Mouse (Mus musculus) spleen, postnatal 36 days (tissue): ENCODE results near the gene Cacna1c.
A peak's percentile ranks its signal among the peaks of the same experiment; 100 is the strongest.

Experiments used
- DNase-seq, 2 experiments: peaks; one replicate each; pipeline ENCODE4 v3.0.0; 2022; ENCODE audit warnings: low spot score in 2 of 2, mixed read lengths in 1 of 2

The Cacna1c gene

DNA sequence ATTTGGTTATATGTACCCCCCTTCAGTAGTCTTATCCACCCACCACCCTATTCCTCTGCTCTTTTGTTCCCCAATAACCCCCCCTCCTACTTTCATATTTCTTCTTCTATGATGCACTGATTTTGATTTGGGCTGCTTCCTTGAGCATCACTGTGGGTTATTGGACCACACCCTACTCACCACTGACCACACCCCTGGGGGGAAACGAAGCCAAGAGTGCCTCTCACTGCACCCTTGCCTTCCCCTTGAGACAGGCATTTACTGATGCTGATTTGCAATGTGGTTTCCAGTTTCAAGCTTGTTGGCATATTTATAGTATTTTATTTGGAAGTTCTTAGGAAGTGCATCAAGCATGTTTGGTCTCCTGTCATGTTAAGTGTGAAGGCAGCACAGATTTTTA is 337.8 kb downstream of the Cacna1c start:
- DNase-seq = no peak

DNA sequence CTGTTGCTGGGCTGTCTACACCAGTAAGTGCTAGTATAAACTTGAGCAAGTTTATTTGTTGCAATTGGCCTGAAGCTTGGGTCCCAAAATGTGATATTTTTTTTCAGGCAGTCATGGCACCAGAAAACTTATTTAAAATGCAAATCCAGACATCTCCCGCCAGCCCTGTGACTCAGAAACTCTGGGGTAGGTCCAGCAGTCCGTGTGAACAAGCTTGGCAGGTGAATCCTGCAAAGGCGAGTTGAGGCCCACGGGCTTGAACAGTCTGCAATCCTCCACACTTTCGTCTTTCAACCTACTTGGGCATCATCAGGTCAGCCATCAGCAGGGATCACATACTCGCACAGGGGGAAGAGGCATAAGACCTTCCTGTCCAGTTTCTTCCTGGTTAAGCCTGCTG is 344.1 kb downstream of the Cacna1c start:
- no peak for DNase-seq

DNA sequence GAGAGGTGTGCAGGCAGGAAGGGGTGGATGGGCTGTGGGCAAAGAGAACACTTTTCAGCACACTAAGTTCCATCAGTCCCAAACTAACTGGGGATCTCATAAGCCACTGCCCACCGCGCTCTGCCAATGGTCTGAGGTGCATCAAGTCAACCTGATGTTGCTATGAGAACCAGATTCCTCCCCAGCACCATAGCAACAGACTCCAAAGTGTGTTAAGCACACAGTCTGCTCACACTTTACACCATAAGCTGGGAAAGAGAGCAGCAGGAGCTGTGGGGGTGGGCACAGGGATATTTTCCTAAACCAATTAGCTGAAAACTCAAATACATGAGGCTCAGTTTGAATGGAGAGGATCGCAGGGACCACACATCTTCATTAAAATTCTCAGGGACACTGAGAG is 345.1 kb downstream of the Cacna1c start:
- DNase-seq = no peak

DNA sequence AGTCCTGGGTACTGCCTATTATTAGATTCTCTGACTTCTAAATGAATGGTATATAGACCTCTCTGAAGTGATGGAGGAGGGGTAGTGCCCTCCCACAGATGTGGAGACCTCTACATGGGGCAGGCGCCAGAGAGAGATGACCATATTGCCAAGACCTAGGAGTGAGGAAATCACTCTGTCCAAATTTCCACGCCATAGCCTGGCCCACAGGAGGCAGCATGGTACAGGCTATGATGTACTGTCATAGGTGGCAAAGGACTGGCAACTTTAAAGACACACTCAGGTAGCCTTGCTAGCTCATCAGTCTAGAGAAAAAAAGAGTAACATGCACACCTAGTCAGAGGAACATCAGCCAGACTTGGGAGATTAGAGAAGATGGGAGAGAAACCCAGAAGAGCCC is 347.6 kb downstream of the Cacna1c start:
- no peak for DNase-seq

DNA sequence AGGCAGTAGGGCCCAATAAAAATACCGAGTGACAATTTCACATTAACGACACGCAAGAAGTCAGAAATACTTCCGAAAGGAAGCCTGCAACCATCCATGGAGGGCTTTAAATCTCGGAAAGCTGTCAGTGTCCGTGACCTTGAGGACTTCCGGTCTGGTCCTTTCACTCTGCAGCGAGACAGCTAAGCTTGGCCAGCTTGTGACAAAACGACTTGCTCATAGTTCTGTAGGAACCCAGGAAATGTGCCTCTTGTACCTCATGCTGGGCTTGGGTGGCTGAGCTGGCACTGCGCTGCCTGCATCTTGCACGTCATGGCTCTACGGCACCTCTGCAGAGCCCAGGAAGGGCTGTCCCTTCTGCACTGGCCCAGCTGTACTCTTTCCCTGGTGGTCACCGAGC is 348.5 kb downstream of the Cacna1c start:
- no peak for DNase-seq

DNA sequence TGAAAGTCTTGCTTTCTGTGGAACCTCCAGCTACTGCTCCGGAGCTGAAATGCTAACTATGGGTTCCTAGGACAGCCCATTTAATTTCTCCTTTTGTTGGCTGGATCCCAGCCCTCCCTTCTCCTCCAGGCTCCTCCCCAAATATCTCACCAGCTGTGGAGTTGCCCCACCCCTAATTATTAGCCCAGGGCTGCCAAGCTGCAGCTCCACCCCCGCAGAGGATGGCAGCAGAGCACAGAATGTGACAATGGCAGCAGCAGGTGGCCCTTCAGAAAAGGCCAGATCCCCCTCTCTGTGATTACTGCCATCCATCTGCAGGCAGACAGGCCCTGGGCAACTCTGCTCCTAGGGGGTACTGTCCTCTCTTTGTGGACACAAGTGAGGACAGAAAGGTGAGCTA is 350.4 kb downstream of the Cacna1c start:
- DNase-seq = peak in 1 of 2 experiments; percentile 4

DNA sequence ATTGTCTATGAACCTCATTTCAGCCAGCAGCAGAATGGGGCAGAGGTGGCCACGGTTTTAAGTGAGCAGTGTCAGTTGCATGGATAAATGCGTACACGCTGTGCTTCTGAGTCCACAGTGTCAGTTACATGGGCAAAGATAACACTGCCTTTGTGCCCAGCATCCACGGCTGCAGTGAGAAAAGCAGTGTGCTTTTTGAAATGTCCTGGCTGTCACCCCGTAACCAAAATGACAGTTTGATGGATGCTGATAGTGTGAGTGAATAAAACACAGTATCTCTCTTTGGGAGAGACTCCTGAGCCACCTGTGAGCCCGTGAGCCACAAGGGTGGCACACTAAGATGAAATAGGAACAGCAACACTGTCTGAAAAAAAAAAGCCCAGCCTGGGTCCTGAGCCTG is 351.0 kb downstream of the Cacna1c start:
- DNase-seq = no peak

DNA sequence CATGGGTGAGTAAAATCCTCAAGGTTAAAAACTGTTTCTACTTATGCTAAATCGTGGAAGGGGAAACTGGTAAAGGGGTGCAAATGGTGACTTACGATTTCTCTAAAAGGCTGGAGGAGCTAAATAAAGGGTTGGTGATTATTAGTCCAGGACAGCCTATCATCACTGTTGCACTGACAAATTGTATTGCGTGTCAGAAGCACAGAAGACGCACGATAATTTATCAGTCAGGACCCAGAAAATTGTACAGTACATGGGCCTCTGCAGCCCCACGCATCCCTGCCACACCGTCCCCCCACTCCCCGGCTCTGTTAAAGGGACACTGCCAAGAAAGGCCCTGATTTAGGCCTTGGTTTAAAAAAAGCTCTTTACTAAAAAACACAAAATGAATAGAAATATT is 352.7 kb downstream of the Cacna1c start:
- no peak for DNase-seq

DNA sequence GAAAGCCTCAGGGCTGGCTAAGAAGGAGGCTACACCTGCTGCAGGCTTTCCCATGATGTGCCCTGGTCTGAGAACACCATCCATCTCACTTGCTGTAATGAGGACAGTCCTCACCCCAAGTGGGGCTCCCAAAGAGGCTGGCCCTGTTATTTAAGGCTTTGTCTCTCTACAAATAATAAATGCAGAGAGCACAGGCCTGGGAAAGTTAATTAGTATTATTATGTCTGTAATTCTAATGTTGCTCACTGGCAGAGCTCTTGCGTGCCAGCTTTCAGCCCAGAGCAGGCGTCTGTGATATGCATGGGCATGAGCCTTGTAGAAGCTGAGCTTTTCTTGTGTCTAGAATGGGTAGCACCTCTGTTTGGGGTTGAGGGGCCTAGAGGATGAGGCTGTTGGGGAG is 354.3 kb downstream of the Cacna1c start:
- no peak for DNase-seq

DNA sequence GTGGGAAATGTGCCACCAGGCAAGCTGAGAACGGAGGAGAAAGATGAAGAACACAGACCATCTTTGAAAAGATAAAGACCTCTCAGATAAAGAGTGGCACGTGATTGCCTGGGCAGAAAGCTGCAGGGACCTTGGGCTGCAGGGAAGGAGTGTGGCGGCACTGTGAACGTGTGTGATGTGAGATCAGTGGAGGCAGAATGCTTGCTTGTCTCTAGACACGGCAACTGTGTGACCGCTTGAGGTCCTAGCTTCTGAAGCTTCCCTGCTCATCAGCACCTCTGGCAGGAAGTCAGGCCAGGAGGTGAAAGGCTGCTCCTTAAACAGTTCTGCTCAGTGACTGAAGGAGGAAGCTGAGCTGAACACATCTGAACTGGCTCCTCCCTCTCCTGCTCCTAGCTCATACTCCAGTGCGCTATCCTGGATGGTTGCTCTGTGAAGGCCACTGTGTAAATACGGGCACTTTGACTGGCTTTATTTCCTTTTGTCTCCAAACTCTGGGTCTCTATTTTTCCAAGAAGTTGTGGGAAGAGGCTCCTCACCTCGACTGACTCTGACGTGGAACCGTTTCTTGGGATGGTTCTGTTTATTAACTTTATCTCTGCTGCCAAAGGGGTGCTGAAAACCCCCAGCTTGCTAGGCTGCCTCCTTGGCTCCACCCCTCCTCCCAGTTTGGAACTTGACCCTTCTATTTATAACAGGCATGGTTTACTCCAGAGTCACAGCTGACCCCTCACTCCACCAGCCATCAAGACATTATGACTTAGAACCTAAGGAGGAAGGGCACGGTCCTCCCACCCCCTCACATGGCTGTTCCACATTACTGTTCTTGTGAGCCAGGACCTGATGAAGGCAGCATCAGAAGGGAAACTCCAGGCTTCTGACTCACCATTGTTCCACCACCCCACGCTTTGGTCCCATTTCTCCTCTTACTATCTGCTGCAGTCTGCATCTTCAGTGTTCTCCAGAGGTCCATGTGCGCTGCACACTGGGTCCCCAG is 357.0 kb downstream of the Cacna1c start:
- no peak for DNase-seq

DNA sequence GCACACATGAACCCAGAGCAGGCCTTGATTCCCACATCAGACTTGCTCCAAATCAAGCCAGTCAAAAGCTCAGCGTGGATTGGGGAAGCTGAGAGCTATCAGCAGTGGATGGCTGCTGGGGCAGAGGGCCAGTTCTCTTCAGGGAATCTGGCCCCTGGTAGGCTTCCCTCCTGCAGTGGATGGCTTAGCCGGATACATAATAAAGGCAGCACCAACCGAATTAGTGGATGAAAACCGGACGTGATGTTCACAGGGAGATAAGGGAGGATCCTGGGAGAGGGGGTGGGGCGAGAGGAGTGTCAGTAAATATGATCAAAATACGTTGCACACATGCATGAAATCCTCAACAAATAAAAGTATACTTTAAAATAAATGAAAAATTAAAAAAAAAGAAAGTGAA is 359.5 kb downstream of the Cacna1c start:
- DNase-seq = no peak

DNA sequence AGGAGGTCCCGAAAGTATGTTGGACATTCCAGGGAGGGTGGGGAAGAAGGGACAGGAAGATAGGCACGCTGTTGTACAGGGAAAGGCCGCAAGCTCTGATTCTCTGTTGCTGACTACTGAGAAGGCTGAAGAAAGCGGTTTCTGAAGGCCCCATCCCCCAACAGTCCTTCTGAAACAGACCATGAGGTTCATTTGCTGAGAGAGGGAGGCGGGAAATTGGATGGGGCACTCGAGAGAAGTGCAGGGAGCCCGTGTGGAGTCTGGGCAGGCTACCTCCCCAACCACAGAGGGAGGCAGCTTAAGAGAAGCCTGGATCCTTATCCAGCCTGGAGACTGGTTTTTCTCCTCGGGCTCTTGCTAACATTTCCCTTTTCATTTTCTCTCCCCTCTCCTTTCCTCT is 362.2 kb downstream of the Cacna1c start:
- DNase-seq = no peak

DNA sequence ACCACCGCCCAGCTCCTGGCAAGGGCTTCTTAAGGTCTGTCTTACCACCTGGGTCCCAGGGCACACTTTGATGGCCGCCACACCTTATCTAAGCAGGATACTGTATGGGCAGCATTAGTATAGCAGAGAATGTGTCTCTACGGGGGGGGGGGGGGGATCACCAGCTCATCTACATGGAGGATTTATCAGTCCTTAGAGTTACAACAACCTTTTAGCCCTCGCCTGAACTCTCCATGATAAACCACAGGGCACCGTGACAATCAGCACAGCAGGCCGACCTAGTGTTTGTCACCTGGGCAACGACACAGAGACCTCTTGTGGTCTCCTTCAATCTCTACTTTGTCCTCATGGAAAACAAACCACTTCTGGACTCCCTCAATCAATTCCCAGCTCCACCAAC is 363.2 kb downstream of the Cacna1c start:
- no peak for DNase-seq

DNA sequence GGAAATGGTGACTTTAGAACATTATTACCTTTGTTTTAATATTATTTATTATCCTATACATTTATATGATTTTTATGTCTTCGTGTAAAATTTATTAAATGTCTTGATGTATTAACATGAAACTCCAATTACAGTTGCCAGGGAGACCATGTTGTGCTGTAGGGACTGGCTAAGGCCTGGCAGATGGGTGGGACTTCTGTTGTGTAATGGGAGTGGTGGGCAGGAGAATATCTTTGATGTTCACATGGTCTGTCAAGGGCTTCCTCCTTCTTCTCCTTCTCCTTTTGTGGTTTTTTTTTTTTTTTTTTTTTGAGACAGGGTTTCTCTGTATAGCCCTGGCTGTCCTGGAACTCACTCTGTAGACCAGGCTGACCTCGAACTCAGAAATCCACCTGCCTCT is 363.6 kb downstream of the Cacna1c start:
- DNase-seq = no peak

DNA sequence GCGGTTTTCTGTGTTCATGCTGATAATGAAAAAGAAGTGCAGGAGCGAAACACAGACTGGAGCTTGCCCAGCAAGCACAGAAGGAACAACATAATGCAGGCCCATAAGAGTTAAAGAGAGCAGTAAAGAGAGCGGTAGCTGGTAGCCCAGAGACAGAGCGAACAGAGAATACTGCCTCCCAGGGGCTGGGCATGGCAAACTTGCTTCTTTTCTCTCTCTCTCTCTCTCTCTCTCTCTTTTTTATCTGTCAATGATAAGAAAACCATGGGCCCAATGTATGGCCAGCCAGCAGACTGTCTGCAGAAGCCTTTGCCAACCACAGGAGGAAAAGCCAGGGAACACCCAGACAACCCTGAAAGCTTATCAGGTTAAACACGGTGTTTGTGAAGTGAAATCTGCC is 365.4 kb downstream of the Cacna1c start:
- no peak for DNase-seq

DNA sequence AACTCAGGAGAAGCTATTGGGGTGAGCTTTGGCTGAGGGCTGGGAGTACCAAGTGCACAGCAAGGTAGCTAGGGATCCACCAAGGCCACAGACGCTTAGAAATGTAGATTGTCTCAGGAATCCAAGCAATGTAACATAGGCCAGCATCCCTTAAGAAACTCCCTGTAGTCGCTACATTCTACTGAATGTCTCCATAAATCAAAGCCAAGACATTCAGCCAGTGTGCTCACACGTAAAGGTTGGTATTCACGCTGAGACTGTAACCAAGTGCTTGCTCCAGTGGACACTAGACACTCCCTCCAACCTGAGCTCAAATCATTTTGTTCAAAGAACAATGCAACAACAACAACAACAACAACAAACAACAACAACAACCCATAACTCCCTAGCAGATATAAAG is 368.0 kb downstream of the Cacna1c start:
- DNase-seq = no peak

DNA sequence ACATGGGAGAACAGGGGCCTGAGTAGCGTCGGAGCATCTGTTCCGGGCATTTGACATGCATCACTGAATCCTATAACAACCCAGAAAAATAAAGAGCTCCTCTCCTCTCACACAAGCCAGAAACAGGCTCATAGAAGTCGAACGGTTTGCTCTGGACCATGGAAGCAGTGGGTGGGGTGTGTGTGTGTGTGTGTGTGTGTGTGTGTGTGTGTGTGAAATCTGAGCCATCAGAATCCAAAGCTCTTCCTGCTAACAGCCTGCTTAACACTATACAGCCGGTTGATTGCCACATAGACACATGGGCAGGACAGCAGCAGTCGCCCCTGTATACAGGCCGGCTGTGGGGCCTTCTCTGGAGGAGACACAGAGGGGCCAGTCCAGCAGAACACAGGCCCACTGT is 368.7 kb downstream of the Cacna1c start:
- no peak for DNase-seq

DNA sequence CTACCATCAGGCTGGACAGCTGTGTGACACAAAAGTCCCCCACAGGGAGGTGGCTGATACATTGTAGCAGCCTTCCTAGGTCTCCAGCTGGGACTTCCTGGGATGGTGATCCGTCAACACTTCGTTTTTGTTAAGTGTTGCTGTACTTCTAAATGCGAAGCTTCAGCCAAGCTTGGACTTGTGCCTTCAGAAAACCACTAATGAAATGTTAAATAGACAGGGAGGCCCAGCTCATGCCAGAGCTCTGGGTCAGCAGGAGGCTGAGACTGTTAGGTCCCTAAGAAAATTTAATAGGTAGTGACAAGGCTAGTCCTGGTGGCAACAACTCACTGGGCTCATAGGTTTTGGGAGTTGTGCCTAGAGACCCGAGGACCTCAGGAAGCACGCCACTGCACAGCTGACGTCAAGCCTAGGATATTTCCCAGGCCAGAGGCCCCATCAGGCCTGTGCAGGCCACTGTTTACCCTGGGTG is 370.8 kb downstream of the Cacna1c start:
- DNase-seq = no peak

DNA sequence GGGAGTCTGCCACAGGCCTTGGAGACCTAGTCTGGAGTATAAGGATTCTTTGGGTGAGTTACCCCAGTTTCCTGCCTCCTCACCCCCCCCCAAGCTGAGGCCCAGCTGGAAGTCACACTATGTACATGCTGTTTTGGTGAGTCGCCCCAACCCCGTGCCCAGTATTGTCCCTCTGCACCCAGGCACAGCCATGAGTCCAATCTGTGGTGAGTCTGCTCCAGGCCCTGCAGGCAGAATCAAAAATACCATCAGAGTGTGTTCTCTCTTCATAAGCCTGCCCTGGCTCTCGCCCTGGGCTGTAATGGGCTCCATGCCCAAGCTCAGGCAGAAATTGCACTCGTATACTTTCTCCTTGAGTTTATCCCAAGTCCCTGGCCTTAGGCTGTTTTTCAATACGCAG is 374.7 kb downstream of the Cacna1c start:
- DNase-seq = no peak

DNA sequence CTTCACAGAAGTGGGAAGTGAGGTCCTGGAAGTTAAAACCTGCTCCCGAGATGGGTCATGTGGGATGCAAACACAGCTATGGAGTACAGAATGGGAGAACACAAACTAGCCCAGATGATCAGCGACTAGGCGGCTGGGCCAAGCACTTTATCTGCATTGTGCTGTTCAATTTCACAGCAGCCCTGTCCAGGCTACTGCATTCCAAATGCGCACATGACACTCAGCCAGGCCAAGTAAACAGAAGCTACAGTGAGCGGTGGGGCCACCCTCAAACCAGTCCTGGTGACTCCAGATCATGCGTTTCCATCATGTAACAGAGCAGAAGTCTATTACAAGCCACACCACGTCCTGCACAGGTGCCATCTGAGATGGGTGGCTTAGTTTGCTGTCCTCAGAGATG is 376.6 kb downstream of the Cacna1c start:
- no peak for DNase-seq

DNA sequence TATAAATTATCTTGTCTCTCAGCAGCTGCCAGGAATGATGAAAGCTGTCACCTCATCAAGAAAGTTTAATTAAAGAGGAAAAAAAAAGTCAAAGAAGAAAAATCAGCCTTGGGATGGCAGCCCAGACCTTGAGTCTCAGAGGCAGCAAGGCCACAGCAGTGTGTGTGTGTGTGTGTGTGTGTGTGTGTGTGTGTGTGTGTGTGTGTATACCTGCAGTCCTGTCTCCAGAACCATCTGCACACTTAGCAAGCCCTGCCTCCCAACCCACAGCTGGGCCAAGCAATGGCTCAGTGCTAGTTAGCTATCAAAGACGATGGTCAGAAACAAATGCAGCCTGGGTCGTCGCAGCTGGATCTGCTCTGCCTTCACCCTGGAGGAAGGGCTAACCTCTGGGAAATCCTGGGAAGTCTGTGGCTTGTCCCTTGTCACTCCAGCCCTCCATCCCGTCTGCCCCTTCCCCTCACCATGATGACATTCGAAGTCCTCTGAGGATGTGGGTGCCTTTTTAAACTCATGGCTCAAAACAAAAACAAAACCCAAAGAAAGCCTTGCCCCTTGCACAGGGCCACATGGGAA is 378.2 kb downstream of the Cacna1c start:
- no peak for DNase-seq

DNA sequence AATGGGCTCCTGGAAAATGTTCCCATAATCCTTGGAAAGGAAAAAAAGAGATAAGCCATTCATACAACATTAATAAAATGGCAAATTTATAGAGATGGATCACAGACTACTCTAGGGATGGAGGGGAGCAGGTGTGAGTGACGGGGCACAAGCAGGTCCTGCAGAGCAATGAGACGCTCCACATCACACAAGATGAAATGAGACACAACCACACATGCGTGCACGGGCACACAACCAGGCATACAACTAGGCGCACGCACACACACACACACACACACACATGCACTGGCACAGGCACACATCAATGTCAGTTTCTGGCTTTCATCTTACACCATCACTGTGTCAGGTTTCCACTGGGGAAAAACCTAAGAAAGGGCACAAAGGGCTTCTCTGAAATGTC is 380.0 kb downstream of the Cacna1c start:
- no peak for DNase-seq

DNA sequence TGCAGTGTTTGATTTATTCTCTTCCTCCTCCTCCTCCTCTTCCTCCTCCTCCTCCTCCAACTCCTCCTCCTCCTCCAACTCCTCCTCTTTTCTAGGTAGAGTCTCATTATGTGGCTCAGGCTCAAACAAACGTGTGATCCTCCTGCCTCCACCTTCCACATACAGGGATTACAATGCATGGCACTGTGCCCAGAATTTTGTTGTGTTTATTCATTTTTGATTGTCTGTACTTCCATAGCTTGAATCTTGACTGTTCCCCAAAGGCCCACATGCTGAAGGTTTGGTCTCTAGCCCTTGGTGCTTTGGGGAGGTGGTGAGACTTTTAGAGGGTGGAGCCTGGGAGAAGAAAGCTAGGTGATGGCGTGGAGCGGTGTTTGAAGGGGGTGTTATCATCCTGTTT is 383.7 kb downstream of the Cacna1c start:
- DNase-seq = no peak
